Mouse (Mus musculus) bone marrow, adult 2 months (tissue): Measurements from ENCODE around the gene Sag.

ENCODE experiments used
- CTCF ChIP-seq: fragments of 200-500 bp; IDR thresholded peaks from 2 replicates; pipeline ENCODE4 v1.5.1; 2011; ENCODE audit warnings: low read length, control low read depth; ENCODE audit not compliant: control insufficient read depth, insufficient read depth
- POLR2A ChIP-seq: fragments of 200-500 bp; IDR thresholded peaks from 2 replicates; pipeline ENCODE4 v1.6.1; 2011; ENCODE audit warnings: low read depth, mild to moderate bottlenecking, control low read depth, low read length, borderline replicate concordance; ENCODE audit not compliant: control insufficient read depth

DNA sequence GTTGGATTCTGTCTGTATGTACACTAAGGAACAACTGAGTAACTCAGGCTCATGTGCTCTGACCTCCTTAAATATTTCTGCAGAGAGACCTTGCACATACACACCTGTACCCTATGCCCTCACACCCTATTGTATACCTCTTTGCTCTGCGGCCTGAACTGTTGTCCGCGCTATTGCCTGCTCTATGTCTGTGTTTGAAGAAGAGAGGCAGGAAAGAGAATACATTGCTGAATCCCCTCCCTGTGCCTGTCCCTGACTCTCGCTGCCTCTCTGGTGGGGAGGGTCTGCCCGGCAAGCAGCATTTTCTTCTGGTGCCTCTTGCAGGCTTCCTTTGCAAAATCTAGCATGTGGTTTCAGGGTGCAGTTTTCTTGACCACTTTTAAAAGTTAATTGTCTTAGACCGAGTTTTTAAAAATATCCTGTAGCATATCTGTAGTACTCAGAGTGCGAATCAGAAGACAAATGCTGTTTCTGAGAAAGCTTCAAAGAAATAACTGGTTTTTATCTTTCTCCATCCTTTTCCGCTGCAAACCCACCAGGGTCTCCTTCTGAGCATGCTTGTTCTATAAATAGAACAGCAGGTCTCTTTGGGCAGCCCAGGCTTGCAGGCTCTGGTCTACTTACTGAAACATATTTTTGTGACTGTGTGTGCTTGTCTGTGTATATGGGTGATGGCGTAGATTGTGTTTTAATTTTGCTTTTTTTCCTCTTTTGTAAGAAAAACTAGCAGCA is 74.2 kb downstream of the Sag start:
- TF ChIP-seq CTCF, result no peak
- no peak for TF ChIP-seq POLR2A
